Mouse (Mus musculus) heart, embryonic 16.5 days (tissue): ENCODE measurements around the gene Cwh43. TPM values are rescaled to one million over a fixed set of nuclear protein-coding genes. Genes with fewer than 3 reads are reported as not detected.
A peak's percentile ranks its signal among the peaks of the same experiment; 100 is the strongest.

Source experiments
- ATAC-seq: fragments of 200-750 bp; cut with Nextera tagmentation; replicated peaks from 2 replicates; pipeline ENCODE4 v1.8.0; 2017; ENCODE audit warnings: moderate number of reproducible peaks; ENCODE audit not compliant: insufficient read depth, low FRiP score; ENCODE audit errors: extremely low read depth
- H3K27ac ChIP-seq: fragments of 300-500 bp; sonication (generic); 2 replicates; pipeline ENCODE4 v1.5.1; 2014; ENCODE audit warnings: mild to moderate bottlenecking, low read length, control low read depth, moderate library complexity
- H3K27me3 ChIP-seq: fragments of 300-500 bp; sonication (generic); 2 replicates; pipeline ENCODE4 v1.6.1; 2014; ENCODE audit warnings: low read length, mixed read lengths; ENCODE audit not compliant: control insufficient read depth, insufficient read depth
- H3K36me3 ChIP-seq: fragments of 300-500 bp; sonication (generic); 2 replicates; pipeline ENCODE4 v1.6.1; 2014; ENCODE audit not compliant: control insufficient read depth, insufficient read depth
- H3K4me1 ChIP-seq: fragments of 300-500 bp; sonication (generic); 2 replicates; pipeline ENCODE4 v1.6.1; 2014; ENCODE audit warnings: low read length, mixed read lengths; ENCODE audit not compliant: control insufficient read depth, insufficient read depth
- H3K4me2 ChIP-seq: fragments of 300-500 bp; sonication (generic); 2 replicates; pipeline ENCODE4 v1.6.1; 2014; ENCODE audit warnings: low read depth, mild to moderate bottlenecking, control low read depth, low read length
- H3K4me3 ChIP-seq: fragments of 300-500 bp; sonication (generic); 2 replicates; pipeline ENCODE4 v1.5.1; 2014; ENCODE audit warnings: mild to moderate bottlenecking, control low read depth, low read length
- H3K9ac ChIP-seq: fragments of 300-500 bp; sonication (generic); 2 replicates; pipeline ENCODE4 v1.6.1; 2014; ENCODE audit warnings: low read length, control low read depth
- H3K9me3 ChIP-seq: fragments of 300-500 bp; sonication (generic); replicated peaks from 2 replicates; pipeline ENCODE4 v1.6.1; 2016; ENCODE audit warnings: low read length; ENCODE audit not compliant: control insufficient read depth
- WGBS: fragments of 180-500 bp; shearing (Covaris S2); extraction: QIAGEN DNeasy Blood & Tissue Kit; methylation state at CpG from one replicate; pipeline ENCODE4 v1.1.7; 2014; 5-methylcytosine and 5-hydroxymethylcytosine counted together
- polyA plus RNA-seq: library from polyadenylated mRNA; unstranded; fragments of >200 nt; fragmentation: Nextera tagmentation; extraction: Ambion mirVana; gene quantifications from 2 replicates; pipeline ENCODE4 v1.2.1, GENCODE M21; 2015

Gene Cwh43
- polyA plus RNA-seq, 1 experiment from 2014 or later = not detected

DNA sequence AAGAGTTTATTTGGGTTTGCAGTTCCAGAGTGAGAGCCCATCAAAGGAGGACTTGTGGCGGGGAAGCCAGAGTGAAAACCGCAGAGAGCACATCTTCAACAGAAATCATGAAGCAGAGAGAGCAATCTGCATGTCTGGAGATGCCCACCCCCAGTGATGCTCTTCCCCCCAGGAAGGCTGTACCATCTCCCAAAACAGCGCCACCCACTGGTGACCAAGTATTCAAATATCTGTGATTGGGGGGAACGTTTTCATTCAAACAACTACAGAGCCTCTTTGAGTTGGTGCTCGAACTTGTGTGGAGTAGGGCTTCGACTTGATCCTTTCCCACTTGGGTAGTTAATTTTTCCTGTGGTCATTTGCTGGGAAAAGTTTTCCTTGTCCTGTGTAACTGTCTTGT is 1.1 kb upstream of the Cwh43 start:
- H3K9ac ChIP-seq = no peak overlapping the region
- no peaks in the 10 kb centered on the region for H3K9me3 ChIP-seq
- no peaks in the 10 kb centered on the region for H3K36me3 ChIP-seq
- WGBS = 77% methylated on average over 6 of the region's 6 CpGs
- H3K4me3 ChIP-seq = no peak overlapping the region
- H3K27ac ChIP-seq = no peak overlapping the region
- peaks cover 25% of the 10 kb centered on the region for H3K27me3 ChIP-seq
- peaks cover 8% of the 10 kb centered on the region; the same call in 1 of the 2 replicates for H3K4me1 ChIP-seq
- H3K4me2 ChIP-seq = no peak overlapping the region
- ATAC-seq = no peak

DNA sequence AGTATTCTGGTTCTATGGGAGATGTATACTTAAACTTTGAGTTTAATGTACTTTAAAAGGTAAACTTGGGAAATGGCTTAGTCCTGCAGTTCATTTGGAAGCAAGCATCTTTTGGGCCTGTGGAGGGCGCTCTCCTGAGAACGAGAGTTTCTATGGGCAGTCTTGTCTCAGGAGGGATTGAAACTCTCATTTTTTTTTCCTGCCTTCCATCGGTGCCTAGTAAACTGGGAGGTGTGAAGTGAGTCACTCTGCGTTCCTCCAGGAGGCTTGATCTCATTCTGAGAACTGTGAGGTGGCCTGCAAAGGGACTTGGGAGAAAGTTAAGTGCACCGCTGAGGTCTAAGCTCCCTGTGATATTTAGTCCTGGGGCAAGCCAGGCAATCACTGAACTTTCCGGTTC is 986 bp downstream of the Cwh43 start:
- Histone ChIP-seq H3K36me3 (no peaks in the 10 kb centered on the region), H3K27me3 (peaks cover 25% of the 10 kb centered on the region), H3K4me3 (no peak overlapping the region), H3K27ac (no peak overlapping the region), H3K9me3 (no peaks in the 10 kb centered on the region), H3K9ac (no peak overlapping the region), H3K4me2 (no peak overlapping the region), H3K4me1 (peaks cover 6% of the 10 kb centered on the region; the same call in 1 of the 2 replicates)
- WGBS = 34% methylated on average over 6 of the region's 6 CpGs
- ATAC-seq = no peak

DNA sequence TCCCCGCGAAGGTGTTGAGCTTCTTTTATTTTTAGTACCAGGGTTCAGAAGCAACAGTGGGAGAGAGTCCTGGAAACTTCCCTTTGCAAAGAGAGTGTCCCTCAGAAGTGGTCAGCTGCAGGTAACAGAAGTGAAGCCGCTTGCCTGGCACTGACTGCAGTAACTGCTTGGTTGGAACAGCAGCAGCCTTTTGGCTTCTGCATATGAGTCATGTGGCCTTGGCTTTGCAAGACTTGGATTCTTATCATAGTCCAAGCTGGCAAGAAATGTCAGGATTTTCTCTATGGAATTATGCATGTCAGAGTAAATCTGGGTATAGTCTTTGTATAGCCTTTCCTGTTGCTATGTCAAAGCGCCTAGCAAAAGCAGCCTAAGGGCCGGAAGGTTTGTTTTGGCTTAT is 4.1 kb downstream of the Cwh43 start:
- H3K27me3 ChIP-seq = peaks cover 15% of the 10 kb centered on the region
- H3K4me2 ChIP-seq = no peak overlapping the region
- no peaks in the 10 kb centered on the region for H3K9me3 ChIP-seq
- H3K9ac ChIP-seq = no peak overlapping the region
- no peak overlapping the region for H3K4me3 ChIP-seq
- H3K36me3 ChIP-seq = no peaks in the 10 kb centered on the region
- 62% methylated on average over 5 of the region's 5 CpGs for WGBS
- no peak for ATAC-seq
- no peak overlapping the region for H3K27ac ChIP-seq
- peaks cover 6% of the 10 kb centered on the region; the same call in 1 of the 2 replicates for H3K4me1 ChIP-seq

DNA sequence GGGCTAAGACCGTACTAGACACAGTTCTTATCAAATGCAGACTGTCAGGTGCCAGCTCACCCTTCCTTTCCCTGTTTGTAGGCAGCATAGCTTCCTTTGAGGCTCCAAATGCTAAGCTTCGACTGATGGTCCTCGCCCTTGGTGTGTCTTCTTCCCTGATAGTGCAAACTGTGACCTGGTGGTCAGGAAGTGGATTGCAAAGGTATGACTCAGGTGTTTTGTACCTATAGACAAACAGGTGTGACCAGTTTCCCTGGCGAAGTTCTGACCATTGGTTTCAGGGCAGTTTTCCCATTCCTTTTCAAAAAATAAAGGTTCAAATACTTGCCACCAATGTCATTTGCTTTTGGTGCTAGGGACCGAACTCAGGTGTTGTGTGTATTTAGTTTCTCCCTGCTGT is 5.9 kb downstream of the Cwh43 start:
- 74% methylated on average over 5 of the region's 5 CpGs for WGBS
- H3K9ac ChIP-seq = no peak overlapping the region
- no peak for ATAC-seq
- no peaks in the 10 kb centered on the region for H3K36me3 ChIP-seq
- no peak overlapping the region for H3K4me3 ChIP-seq
- no peak overlapping the region for H3K27ac ChIP-seq
- H3K4me2 ChIP-seq = no peak overlapping the region
- peaks cover 8% of the 10 kb centered on the region; the same call in 1 of the 2 replicates for H3K27me3 ChIP-seq
- H3K9me3 ChIP-seq = no peaks in the 10 kb centered on the region
- no peaks in the 10 kb centered on the region for H3K4me1 ChIP-seq

DNA sequence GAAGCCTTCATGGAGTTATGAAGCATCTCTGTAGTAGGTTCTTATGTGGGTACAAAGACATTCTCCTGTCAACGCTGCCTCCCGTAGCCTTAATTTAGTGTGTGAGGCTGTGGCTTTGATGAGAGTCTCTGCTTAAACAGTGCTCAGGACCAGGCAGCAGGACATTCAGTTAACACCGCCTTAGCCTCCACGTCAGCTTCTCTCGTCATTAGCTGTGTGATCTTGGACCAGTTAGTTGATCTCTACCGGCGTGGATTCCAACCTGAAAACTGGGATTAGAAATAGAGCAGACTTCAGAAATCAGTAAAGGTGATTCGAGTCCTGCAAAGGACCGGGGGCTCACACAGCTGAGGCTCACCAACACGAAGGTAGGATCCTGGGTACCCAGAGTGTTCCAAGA is 8.3 kb downstream of the Cwh43 start:
- Histone ChIP-seq H3K36me3 (no peaks in the 10 kb centered on the region), H3K4me1 (no peaks in the 10 kb centered on the region), H3K27ac (no peak overlapping the region), H3K9ac (no peak overlapping the region), H3K4me2 (no peak overlapping the region), H3K9me3 (no peaks in the 10 kb centered on the region), H3K27me3 (no peaks in the 10 kb centered on the region), H3K4me3 (no peak overlapping the region)
- WGBS = 78% methylated on average over 10 of the region's 10 CpGs
- no peak for ATAC-seq

GRCm38 (mm10) chr5:73419045-73419695 is 13.3 kb downstream of the Cwh43 start:
- H3K4me3 ChIP-seq = no peak overlapping the region
- no peak for ATAC-seq
- no peaks in the 10 kb centered on the region for H3K36me3 ChIP-seq
- H3K4me2 ChIP-seq = peak overlapping the region; percentile 15; the same call in 1 of the 2 replicates
- no peak overlapping the region for H3K27ac ChIP-seq
- 55% methylated on average over 11 of the region's 11 CpGs for WGBS
- H3K4me1 ChIP-seq = no peaks in the 10 kb centered on the region
- no peaks in the 10 kb centered on the region for H3K9me3 ChIP-seq
- no peak overlapping the region for H3K9ac ChIP-seq
- no peaks in the 10 kb centered on the region for H3K27me3 ChIP-seq

- Histone ChIP-seq H3K4me1 (no peaks in the 10 kb centered on the region), H3K27me3 (no peaks in the 10 kb centered on the region), H3K9ac (no peak overlapping the region), H3K4me3 (no peak overlapping the region), H3K9me3 (no peaks in the 10 kb centered on the region), H3K4me2 (no peak overlapping the region), H3K36me3 (no peaks in the 10 kb centered on the region), H3K27ac (no peak overlapping the region)
- ATAC-seq = no peak
- WGBS = 38% methylated on average over 6 of the region's 6 CpGs
Measured at GRCm38 (mm10) chr5:73426824-73427223, 20.9 kb downstream of the Cwh43 start.

- Histone ChIP-seq H3K27ac (no peak overlapping the region), H3K4me2 (no peak overlapping the region), H3K9ac (no peak overlapping the region), H3K9me3 (no peaks in the 10 kb centered on the region), H3K4me3 (no peak overlapping the region), H3K36me3 (no peaks in the 10 kb centered on the region), H3K4me1 (no peaks in the 10 kb centered on the region), H3K27me3 (no peaks in the 10 kb centered on the region)
- no peak for ATAC-seq
- 19% methylated on average over 14 of the region's 14 CpGs for WGBS
Measured at GRCm38 (mm10) chr5:73431581-73431980, 25.7 kb downstream of the Cwh43 start.

- Histone ChIP-seq H3K36me3 (no peaks in the 10 kb centered on the region), H3K9ac (no peak overlapping the region), H3K4me2 (no peak overlapping the region), H3K4me1 (no peaks in the 10 kb centered on the region), H3K4me3 (no peak overlapping the region), H3K9me3 (no peaks in the 10 kb centered on the region), H3K27ac (no peak overlapping the region), H3K27me3 (no peaks in the 10 kb centered on the region)
- 77% methylated on average over 6 of the region's 6 CpGs for WGBS
- no peak for ATAC-seq
Measured at GRCm38 (mm10) chr5:73432805-73433204, 26.9 kb downstream of the Cwh43 start.
